Mouse (Mus musculus): ENCODE data around the gene Snrpd3. TPM values are rescaled to one million over a fixed set of nuclear protein-coding genes. Genes with fewer than 3 reads are reported as not detected.
"Not testable (repeated sequence)": the region's sequence is repeated elsewhere in the genome, so short reads cannot be mapped to it uniquely, and the experiment has no call there.

Gene Snrpd3
- polyA plus RNA-seq, 1 experiment from 2014 or later: 122 TPM

DNA sequence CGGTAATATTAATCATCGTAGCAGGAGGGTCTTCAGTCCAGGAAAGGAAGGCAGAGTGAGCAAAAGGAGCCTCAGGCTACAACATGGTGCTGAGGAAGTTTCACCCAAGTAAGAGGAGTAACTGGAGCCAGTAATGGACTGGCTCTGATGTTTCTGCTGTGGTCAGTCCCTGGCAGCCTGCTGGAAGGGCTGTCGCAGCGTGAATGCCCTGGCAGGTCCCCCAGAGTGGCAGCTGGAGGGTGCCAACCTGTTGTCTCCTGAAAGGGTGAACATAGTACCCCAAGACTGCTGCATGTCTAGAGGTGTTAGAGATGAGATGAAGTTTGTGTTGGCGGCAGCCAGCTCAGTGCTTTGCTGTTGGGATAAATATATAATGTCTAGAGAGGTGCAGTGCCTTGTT, 3.2 kb downstream of the Snrpd3 start:
- Histone ChIP-seq H3K9ac (no peak overlapping the region), H3K27ac (no peak overlapping the region), H3K9me3 (no peaks in the 10 kb centered on the region), H3K4me1 (peaks cover 24% of the 10 kb centered on the region), H3K4me3 (no peak overlapping the region), H3K4me2 (no peak overlapping the region), H3K36me3 (replicated peaks) (peaks cover 12% of the 10 kb centered on the region; the same call in 1 of the 2 replicates), H3K27me3 (replicated peaks) (no peaks in the 10 kb centered on the region)
- ATAC-seq (replicated peaks): no peak
- 98% methylated on average over 5 of the region's 5 CpGs for WGBS

DNA sequence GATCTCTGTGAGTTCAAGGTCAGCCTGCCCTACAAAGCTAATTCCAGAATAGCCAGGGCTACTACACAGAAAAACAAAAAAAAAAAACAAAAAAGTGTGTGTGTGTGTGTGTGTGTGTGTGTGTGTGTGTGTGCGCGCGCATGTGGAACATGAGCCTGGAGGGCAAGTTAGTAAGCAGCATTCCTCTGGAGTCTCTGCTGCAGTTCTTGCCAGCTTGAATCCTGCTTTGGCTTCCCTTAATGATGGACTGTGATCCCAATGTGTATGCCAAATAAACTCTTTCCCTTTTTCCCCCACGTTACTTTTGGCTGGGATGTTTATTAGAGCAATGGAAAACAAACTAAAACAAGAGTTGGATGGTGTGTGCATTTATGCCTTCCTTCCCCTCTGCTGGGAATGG, 4.3 kb downstream of the Snrpd3 start:
- Histone ChIP-seq H3K9ac (no peak overlapping the region), H3K27ac (no peak overlapping the region), H3K36me3 (replicated peaks) (peaks cover 12% of the 10 kb centered on the region), H3K4me3 (no peak overlapping the region), H3K4me2 (no peak overlapping the region), H3K27me3 (replicated peaks) (no peaks in the 10 kb centered on the region), H3K4me1 (peaks cover 14% of the 10 kb centered on the region), H3K9me3 (no peaks in the 10 kb centered on the region)
- WGBS: 93% methylated on average over 4 of the region's 4 CpGs
- no peak for ATAC-seq (replicated peaks)

DNA sequence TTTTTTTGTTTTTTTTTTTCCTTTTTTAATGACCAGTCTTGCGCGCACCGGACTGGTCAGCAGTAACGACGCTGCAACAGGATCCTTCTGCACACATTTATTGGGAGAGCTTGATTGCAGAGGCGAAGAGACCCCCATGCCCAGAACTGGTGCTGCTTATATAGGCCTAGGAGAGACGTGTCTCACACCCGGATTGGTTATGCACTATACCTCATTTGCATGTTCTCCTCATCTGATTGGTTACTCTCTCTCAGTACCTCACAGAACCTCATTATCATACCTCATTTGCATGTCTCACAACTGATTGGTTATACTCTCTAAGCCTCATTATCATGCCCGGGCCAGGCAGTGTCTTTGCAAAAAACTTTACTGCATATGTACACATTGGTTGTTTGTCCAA, 8.1 kb downstream of the Snrpd3 start:
- not testable (repeated sequence) for ATAC-seq (replicated peaks); H3K9ac ChIP-seq; H3K36me3 ChIP-seq (replicated peaks); H3K9me3 ChIP-seq; H3K27ac ChIP-seq; H3K4me3 ChIP-seq; H3K27me3 ChIP-seq (replicated peaks); H3K4me2 ChIP-seq; H3K4me1 ChIP-seq
- 93% methylated on average over 9 of the region's 9 CpGs for WGBS

DNA sequence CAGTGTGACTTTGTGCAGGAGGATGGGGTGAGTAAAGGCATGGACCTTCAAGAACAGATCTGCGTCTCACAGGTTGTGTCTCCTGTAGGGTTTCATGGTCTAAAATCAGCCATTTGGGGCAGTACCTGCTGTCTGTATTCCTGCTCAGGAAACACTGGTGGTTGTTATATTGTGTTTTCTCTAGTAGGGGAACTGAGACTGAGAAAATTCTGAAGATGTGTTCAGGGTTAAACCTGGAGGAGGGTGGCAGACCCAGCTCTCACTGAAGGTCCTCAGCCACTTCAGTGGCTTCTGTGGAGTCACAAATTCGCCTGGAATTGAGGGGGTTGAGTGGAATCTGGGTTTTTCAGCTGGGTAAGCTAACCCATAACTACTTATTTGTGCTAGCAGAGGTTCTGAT, 13.0 kb downstream of the Snrpd3 start:
- no peak overlapping the region for H3K4me2 ChIP-seq
- no peaks in the 10 kb centered on the region for H3K27me3 ChIP-seq (replicated peaks)
- peaks cover 23% of the 10 kb centered on the region for H3K36me3 ChIP-seq (replicated peaks)
- no peaks in the 10 kb centered on the region for H3K4me1 ChIP-seq
- no peaks in the 10 kb centered on the region for H3K9me3 ChIP-seq
- no peak overlapping the region for H3K4me3 ChIP-seq
- WGBS: 89% methylated on average over 2 of the region's 2 CpGs
- no peak overlapping the region for H3K27ac ChIP-seq
- ATAC-seq (replicated peaks): no peak
- no peak overlapping the region for H3K9ac ChIP-seq

DNA sequence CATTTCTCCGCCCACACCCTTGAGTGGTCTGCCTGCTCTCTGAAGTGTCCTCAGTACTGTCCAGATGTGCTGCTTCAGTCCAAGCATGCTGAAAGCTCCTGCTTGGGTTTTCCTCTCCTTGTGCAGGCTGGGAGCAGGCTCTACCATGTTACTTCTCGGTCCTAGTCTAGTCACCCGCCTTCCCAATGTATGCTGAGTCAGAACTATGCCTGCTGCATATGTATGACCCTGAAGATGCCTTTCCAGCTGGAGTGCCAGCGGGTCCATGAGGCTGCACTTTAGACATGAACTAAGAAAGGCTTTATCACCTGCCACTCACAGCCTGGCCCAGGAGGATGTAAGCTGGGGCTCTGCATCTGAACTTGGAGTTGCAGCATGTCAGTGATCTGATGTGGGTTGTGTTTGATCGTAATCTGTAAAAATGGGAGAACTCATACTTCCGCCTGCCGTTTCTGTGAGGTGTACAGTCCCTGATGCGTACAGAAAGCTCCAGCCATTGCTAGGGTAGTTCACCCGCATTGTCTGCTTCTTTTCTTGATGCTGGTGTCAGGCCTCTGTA, 14.3 kb downstream of the Snrpd3 start:
- 84% methylated on average over 9 of the region's 9 CpGs for WGBS
- no peak overlapping the region for H3K9ac ChIP-seq
- no peaks in the 10 kb centered on the region for H3K4me1 ChIP-seq
- ATAC-seq (replicated peaks): no peak
- H3K9me3 ChIP-seq: no peaks in the 10 kb centered on the region
- no peaks in the 10 kb centered on the region for H3K27me3 ChIP-seq (replicated peaks)
- peaks cover 33% of the 10 kb centered on the region; the same call in 1 of the 2 replicates for H3K36me3 ChIP-seq (replicated peaks)
- no peak overlapping the region for H3K4me3 ChIP-seq
- H3K27ac ChIP-seq: no peak overlapping the region
- H3K4me2 ChIP-seq: no peak overlapping the region

DNA sequence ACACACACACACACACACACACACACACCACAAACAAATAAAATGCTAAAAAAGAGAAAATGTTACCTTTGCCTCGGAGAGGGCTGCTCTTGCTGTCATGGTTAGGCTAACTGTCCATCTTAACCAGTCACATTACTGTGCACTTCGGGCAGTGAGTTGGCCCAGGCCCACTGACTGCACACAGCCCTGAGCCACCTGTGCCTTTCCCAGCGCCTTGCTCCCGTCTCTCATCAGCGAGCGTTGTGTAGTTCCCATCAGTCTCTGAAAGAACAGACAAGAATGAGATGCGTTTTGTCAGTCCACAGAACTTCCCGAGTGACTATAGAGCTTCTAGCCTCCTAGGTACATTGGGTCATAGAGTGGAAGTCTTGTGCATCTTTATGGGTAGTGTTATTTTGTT, 16.9 kb downstream of the Snrpd3 start:
- Histone ChIP-seq H3K4me1 (no peaks in the 10 kb centered on the region), H3K27me3 (replicated peaks) (no peaks in the 10 kb centered on the region), H3K4me3 (no peak overlapping the region), H3K9ac (no peak overlapping the region), H3K9me3 (no peaks in the 10 kb centered on the region), H3K36me3 (replicated peaks) (peaks cover 33% of the 10 kb centered on the region; the same call in 1 of the 2 replicates), H3K27ac (no peak overlapping the region), H3K4me2 (no peak overlapping the region)
- ATAC-seq (replicated peaks): no peak
- 92% methylated on average over 8 of the region's 8 CpGs for WGBS

DNA sequence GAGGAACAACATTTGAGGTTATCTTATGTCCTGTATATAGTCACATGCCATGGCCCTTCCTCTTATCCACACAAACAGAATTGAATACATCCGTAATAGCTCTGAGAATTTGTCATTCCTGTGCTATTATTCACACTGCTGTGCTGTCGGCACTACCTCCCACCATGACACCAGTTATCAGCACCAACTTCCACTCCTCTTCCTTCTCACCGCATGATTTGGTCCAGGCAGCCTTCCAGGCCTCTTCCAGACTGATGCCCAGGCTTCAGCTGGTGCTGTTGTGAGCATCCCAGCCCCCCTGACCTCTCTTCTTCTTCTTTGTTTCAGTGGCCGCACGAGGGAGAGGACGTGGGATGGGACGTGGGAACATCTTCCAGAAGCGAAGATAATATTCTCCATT, 17.6 kb downstream of the Snrpd3 start:
- WGBS: 87% methylated on average over 8 of the region's 8 CpGs
- Histone ChIP-seq H3K27ac (no peak overlapping the region), H3K9ac (no peak overlapping the region), H3K9me3 (no peaks in the 10 kb centered on the region), H3K36me3 (replicated peaks) (peaks cover 33% of the 10 kb centered on the region; the same call in 1 of the 2 replicates), H3K4me2 (no peak overlapping the region), H3K4me1 (no peaks in the 10 kb centered on the region), H3K4me3 (no peak overlapping the region), H3K27me3 (replicated peaks) (no peaks in the 10 kb centered on the region)
- no peak for ATAC-seq (replicated peaks)

DNA sequence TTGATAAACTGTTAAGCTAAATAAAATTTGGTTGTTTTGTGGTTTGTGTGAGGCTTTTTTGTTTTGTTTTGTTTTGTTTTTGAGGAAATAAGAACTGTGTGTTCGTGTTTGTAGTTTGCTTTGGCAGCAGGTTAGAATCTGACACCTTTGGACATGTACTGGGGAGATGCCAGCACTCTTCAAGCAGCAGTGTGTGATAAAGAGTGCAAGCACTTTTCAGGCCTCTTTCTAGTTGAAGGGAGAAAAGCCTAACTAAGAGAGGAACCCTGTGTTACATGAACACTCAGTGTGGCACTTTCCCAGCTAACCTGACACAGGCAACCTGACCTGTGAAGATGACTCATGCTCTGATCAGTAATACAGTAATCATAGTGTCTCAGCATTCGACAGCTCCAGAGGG, 18.1 kb downstream of the Snrpd3 start:
- Histone ChIP-seq H3K4me1 (no peaks in the 10 kb centered on the region), H3K36me3 (replicated peaks) (peaks cover 33% of the 10 kb centered on the region; the same call in 1 of the 2 replicates)
- WGBS: 96% methylated on average over 2 of the region's 2 CpGs

DNA sequence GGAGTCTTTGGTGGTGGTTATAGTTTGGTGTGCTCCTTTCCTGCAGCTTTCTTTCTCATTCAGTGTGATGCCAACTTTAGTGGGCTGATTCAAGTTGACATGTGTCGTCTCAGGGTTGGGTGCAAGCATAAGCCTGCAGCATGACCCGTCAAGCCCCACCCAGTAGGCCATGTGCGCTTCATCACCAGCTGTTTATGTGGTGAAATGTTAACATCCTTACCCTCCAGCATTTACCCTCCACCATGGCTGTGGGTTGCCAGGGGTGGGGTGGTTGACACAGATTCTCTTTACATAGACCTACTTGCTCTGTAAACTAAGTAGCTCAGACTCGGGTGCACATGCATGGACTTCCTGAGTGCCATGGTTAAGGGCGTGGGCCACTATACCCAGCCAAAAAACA, 18.8 kb downstream of the Snrpd3 start:
- WGBS: 90% methylated on average over 5 of the region's 5 CpGs
- Histone ChIP-seq H3K4me3 (no peak overlapping the region), H3K36me3 (replicated peaks) (peaks cover 33% of the 10 kb centered on the region; the same call in 1 of the 2 replicates), H3K27ac (no peak overlapping the region), H3K4me2 (no peak overlapping the region), H3K9me3 (no peaks in the 10 kb centered on the region), H3K9ac (no peak overlapping the region), H3K4me1 (no peaks in the 10 kb centered on the region), H3K27me3 (replicated peaks) (no peaks in the 10 kb centered on the region)
- no peak for ATAC-seq (replicated peaks)

More for the DNA sequence above, 18.1 kb downstream of the Snrpd3 start:
- Histone ChIP-seq H3K9ac (no peak overlapping the region), H3K4me2 (no peak overlapping the region), H3K4me3 (no peak overlapping the region), H3K27ac (no peak overlapping the region), H3K27me3 (replicated peaks) (no peaks in the 10 kb centered on the region), H3K9me3 (no peaks in the 10 kb centered on the region)
- ATAC-seq (replicated peaks): no peak

DNA sequence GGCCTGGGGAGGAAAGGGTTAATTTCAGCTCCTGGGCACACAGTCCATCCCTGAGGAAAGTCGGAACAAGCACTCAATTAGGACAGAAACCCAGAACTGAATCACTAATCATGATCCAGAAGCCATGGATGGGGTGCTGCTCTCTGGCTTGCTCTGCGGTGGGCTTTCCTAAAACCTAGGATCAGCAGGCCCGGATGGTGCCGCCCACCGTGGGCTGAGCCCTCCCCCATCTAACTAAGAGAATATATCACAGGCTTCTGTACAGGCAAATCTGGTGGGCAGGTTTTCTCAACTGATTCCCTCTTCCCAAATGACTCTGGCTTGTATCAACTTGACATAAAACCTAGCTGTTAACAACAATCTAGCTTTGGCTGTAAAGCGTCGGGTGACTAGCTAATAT, 30.6 kb downstream of the Snrpd3 start:
- Histone ChIP-seq H3K9me3 (peaks cover 5% of the 10 kb centered on the region), H3K36me3 (replicated peaks) (no peaks in the 10 kb centered on the region), H3K27ac (no peak overlapping the region), H3K4me3 (no peak overlapping the region), H3K9ac (no peak overlapping the region), H3K4me2 (no peak overlapping the region), H3K4me1 (no peaks in the 10 kb centered on the region), H3K27me3 (replicated peaks) (no peaks in the 10 kb centered on the region)
- ATAC-seq (replicated peaks): no peak
- 77% methylated on average over 7 of the region's 7 CpGs for WGBS

DNA sequence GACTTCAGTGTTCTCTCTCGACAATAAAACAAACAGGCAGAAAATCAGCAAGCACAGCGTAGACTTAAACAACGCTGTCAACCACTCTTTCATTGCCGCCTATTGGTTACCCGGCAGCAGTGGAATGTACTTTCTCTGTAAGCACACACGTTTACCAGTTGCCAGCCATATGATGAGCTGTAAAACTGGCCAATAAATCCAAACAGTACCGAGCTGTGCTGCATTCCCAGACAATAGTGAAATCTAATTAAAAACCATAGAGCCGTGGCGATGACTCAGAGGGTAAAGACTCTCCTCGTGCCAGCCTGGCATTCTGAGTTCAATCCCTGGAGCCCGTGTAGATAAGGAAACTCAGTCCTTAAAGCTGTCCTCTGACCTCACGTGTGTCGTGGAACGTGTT, 31.1 kb downstream of the Snrpd3 start:
- WGBS: 69% methylated on average over 14 of the region's 14 CpGs
- Histone ChIP-seq H3K4me3 (no peak overlapping the region), H3K9ac (no peak overlapping the region), H3K27ac (no peak overlapping the region), H3K4me2 (no peak overlapping the region), H3K36me3 (replicated peaks) (0 out of 2 replicates have a peak, but pooled peaks cover 2% of the 10 kb centered on the region), H3K27me3 (replicated peaks) (no peaks in the 10 kb centered on the region), H3K4me1 (no peaks in the 10 kb centered on the region), H3K9me3 (peaks cover 5% of the 10 kb centered on the region)
- ATAC-seq (replicated peaks): no peak; the same call in 1 of the 2 replicates

DNA sequence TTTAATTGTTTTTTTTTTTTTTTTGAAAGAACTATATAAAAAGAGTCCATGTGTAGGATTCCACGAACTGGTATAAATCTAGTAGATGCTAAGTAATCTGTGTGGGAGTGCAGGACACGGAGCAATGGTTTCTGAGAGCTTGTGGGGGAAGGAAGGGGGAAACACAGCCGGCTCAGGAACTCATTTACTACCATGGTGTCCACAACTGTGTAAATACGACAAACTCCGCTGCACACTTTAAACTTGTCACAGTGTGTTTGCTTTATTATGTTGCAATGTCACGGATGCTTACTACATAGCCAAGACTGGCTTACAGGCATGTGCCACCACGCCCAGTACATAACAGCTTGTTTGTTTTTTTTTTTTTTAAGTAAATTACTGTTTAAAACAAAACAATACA, 32.5 kb downstream of the Snrpd3 start:
- Histone ChIP-seq H3K27ac (no peak overlapping the region), H3K9ac (no peak overlapping the region), H3K9me3 (peaks cover 5% of the 10 kb centered on the region), H3K36me3 (replicated peaks) (0 out of 2 replicates have a peak, but pooled peaks cover 5% of the 10 kb centered on the region), H3K27me3 (replicated peaks) (no peaks in the 10 kb centered on the region), H3K4me2 (no peak overlapping the region), H3K4me3 (no peak overlapping the region), H3K4me1 (no peaks in the 10 kb centered on the region)
- ATAC-seq (replicated peaks): no peak
- 76% methylated on average over 7 of the region's 7 CpGs for WGBS

DNA sequence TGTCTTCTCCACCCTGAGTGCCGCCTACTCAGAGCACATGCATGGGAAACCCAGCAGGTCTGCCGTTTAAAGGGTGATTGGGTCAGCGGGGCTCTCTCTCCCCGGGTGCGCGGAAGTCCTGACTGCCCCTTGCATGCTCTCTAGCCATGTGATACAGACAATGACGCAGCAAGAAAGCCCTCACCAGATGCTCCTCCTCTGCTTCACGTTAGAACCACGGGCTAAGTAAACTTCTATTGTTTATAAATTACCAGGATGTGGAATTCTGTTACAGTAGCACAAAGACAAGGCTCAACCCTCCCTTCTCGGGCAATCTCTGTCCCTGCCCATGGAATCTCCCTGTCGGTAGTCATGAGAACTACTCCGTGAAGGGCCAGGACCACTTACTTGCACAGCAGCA, 33.8 kb downstream of the Snrpd3 start:
- peaks cover 5% of the 10 kb centered on the region; the same call in 1 of the 2 replicates for H3K36me3 ChIP-seq (replicated peaks)
- ATAC-seq (replicated peaks): no peak

More for the DNA sequence above, 33.8 kb downstream of the Snrpd3 start:
- H3K4me2 ChIP-seq: no peak overlapping the region
- H3K27ac ChIP-seq: no peak overlapping the region
- 0 out of 2 replicates have a peak, but pooled peaks cover 5% of the 10 kb centered on the region for H3K4me1 ChIP-seq
- H3K4me3 ChIP-seq: no peak overlapping the region
- H3K9me3 ChIP-seq: no peaks in the 10 kb centered on the region
- H3K9ac ChIP-seq: no peak overlapping the region
- H3K27me3 ChIP-seq (replicated peaks): no peaks in the 10 kb centered on the region
- WGBS: 56% methylated on average over 12 of the region's 12 CpGs

Data from midbrain, embryonic 15.5 days (tissue).